11 mouse cellular contexts compared by ENCODE assay signal in the genomic region with DNA sequence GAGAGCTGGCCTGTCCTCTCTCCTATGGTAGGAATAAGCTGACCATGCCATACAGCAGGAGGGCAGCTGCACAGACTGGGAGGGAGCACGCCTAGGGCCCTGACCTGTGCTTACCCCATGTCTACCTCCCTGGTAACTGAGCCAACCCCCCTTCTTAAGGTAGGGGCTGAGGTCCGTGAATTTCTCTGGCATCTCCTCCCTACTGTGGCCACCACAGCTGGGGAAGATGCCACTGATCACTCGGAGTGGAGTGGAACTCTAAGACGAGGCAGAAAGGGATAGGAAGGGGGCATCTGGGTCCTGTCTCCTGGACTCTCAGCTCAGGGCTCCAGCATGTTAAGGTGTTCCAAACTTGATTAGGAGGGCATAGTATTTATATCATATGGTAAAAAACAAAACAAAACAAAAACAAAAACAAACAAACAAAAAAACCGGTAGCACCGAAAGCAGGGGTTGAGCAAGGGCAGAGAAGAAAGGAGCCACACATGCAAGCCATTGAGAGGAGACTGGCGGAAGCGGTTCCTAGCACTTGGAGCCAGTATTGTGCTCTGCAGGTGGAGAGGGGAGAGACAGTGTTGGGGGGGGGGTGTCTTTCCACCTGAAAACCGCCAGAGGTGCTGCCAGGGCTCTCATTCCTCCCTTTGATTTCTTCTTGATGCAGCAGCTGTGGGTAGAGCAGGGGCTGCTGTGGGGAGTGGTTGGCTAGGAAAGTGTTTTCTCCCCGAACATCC. TPM values are rescaled to one million over a fixed set of nuclear protein-coding genes. Genes with fewer than 3 reads are reported as not detected.
DNase-seq lines count a peak whose midpoint lies in the region; ATAC-seq and TF ChIP-seq lines count a peak whose summit lies in the region.
"Had no signal": no experiment of that assay in that cellular context is flagged by ENCODE, and none has a peak within 500 bp of the region (broad histone marks: within the 10 kb centered on the region; RNA-seq: fewer than 3 reads in every experiment).

No protein-coding gene starts in this region.

- 32% methylated on average over 10 of the region's 10 CpGs for WGBS in heart, embryonic 10.5 days
- 49% methylated on average over 10 of the region's 10 CpGs for WGBS in lung, postnatal 0 days
- 57% methylated on average over 10 of the region's 10 CpGs for WGBS in liver, embryonic 15.5 days (ENCODE audit: insufficient replicate concordance)

- H3K27me3 ChIP-seq in heart, embryonic 10.5 days (ENCODE audit: insufficient read depth, poor library complexity, severe bottlenecking), result no peaks in the 10 kb centered on the region
- H3K27me3 ChIP-seq in lung, postnatal 0 days (replicated peaks; ENCODE audit: insufficient read depth, low read length), result no peaks in the 10 kb centered on the region
- H3K27me3 ChIP-seq in liver, embryonic 15.5 days, result peaks cover 6% of the 10 kb centered on the region; the same call in 1 of the 2 replicates
- H3K27me3 ChIP-seq: neural tube, embryonic 12.5 days had no signal

- peak overlapping the region; percentile 77 for H3K27ac ChIP-seq in heart, embryonic 10.5 days
- 0 out of 2 replicates have a peak overlapping the region, but pooled peaks have one; percentile 11 for H3K27ac ChIP-seq in lung, postnatal 0 days (ENCODE audit: low read length)
- H3K27ac ChIP-seq in liver, embryonic 15.5 days (replicated peaks), result peak overlapping the region; percentile 38; the same call in 1 of the 2 replicates
- H3K27ac ChIP-seq: liver, embryonic 14.5 days; neural tube, embryonic 12.5 days had no signal

- no peak for DNase-seq in heart, embryonic 10.5 days (ENCODE audit: low spot score)
- DNase-seq in heart, adult 18-20 months, result no peak
- DNase-seq in lung, postnatal 0 days (ENCODE audit: low spot score), result no peak
- DNase-seq in lung, adult 18-20 months, result no peak
- DNase-seq in thymus, postnatal 14 days, result peak; percentile 72
- DNase-seq in adrenal gland, postnatal 10 days, result no peak
- DNase-seq: cerebellum, adult 11 months had no signal

- H3K4me1 ChIP-seq in heart, embryonic 10.5 days, result peaks cover 80% of the 10 kb centered on the region
- peaks cover 4% of the 10 kb centered on the region; the same call in 1 of the 2 replicates for H3K4me1 ChIP-seq in lung, postnatal 0 days (ENCODE audit: insufficient read depth, low read depth, low read length)
- H3K4me1 ChIP-seq in liver, embryonic 15.5 days (replicated peaks), result peaks cover 44% of the 10 kb centered on the region

- TF ChIP-seq EP300 in lung, postnatal 0 days (IDR thresholded peaks at IDR 0.05), result no peak

- no peak for ATAC-seq in lung, postnatal 0 days
- no peak for ATAC-seq in liver, embryonic 15.5 days (ENCODE audit: insufficient read depth)
- ATAC-seq in granulocyte monocyte progenitor cell, adult 5-6 weeks (replicated peaks; ENCODE audit: poor library complexity, severe bottlenecking), result no peak

- H3K9ac ChIP-seq in lung, postnatal 0 days (replicated peaks; ENCODE audit: low read depth), result no peak overlapping the region
- no peak overlapping the region for H3K9ac ChIP-seq in liver, embryonic 15.5 days
- H3K9ac ChIP-seq: liver, embryonic 14.5 days; neural tube, embryonic 12.5 days had no signal

- H3K9me3 ChIP-seq in heart, embryonic 10.5 days, result no peaks in the 10 kb centered on the region
- H3K9me3 ChIP-seq in lung, postnatal 0 days (ENCODE audit: low read length), result no peaks in the 10 kb centered on the region
- H3K9me3 ChIP-seq in liver, embryonic 15.5 days (replicated peaks), result no peaks in the 10 kb centered on the region
- H3K9me3 ChIP-seq: neural tube, embryonic 12.5 days had no signal

- H3K4me3 ChIP-seq in heart, embryonic 10.5 days, result no peak overlapping the region
- H3K4me3 ChIP-seq in lung, postnatal 0 days (ENCODE audit: low read depth, low read length), result no peak overlapping the region
- H3K4me3 ChIP-seq in liver, embryonic 15.5 days (replicated peaks), result no peak overlapping the region
- H3K4me3 ChIP-seq: neural tube, embryonic 12.5 days had no signal

- no peak for TF ChIP-seq CTCF in lung, postnatal 0 days (IDR thresholded peaks at IDR 0.05)

- no peak overlapping the region for H3K4me2 ChIP-seq in lung, postnatal 0 days (replicated peaks; ENCODE audit: low read depth, low read length)
- H3K4me2 ChIP-seq in liver, embryonic 15.5 days, result no peak overlapping the region
- H3K4me2 ChIP-seq: neural tube, embryonic 12.5 days had no signal

- no peaks in the 10 kb centered on the region; the same call in 1 of the 2 replicates for H3K36me3 ChIP-seq in heart, embryonic 10.5 days
- H3K36me3 ChIP-seq in lung, postnatal 0 days (ENCODE audit: insufficient read depth, low read length), result no peaks in the 10 kb centered on the region
- no peaks in the 10 kb centered on the region for H3K36me3 ChIP-seq in liver, embryonic 15.5 days (replicated peaks)
- H3K36me3 ChIP-seq: neural tube, embryonic 12.5 days had no signal

RNA-seq across cellular contexts. Expression of a gene that starts 56.6 kb away (rescaled TPM):
- 1.7 TPM in 1 of 2 replicates, not detected in the other for polyA plus RNA-seq in heart, embryonic 10.5 days (2016; fragmentation: Nextera tagmentation; extraction: Ambion mirVana)
- total RNA-seq in heart, adult 18-20 months (2021), result not detected
- 0.26 and 1.2 TPM in 2 replicates for polyA plus RNA-seq in lung, postnatal 0 days (2015; fragmentation: Nextera tagmentation; extraction: Ambion mirVana)
- polyA plus RNA-seq in liver, embryonic 15.5 days (2015; fragmentation: Nextera tagmentation; extraction: Ambion mirVana), result 8.3 and 10.2 TPM in 2 replicates
- not detected in 2 replicates for total RNA-seq in granulocyte monocyte progenitor cell, adult 5-6 weeks (2014; fragmentation: Nextera tagmentation)
- not detected in 2 replicates for total RNA-seq in granulocyte monocyte progenitor cell, adult 5-6 weeks (2017)
- total RNA-seq in adrenal gland, postnatal 10 days (2021), result 1 to 10 TPM; 1.4 to 4.3 TPM
- polyA plus RNA-seq: neural tube, embryonic 12.5 days had no signal

Comparison
In these comparisons a context has a peak if more than half of its experiments do, and no peak if none do; other contexts are left out.
1. H3K27ac ChIP-seq: peak in every context shown above with its lines; median percentile 77 in heart, embryonic 10.5 days; 38 in liver, embryonic 15.5 days; 11 in lung, postnatal 0 days.